Mouse (Mus musculus): Measurements from ENCODE around the gene Nr4a1. TPM values are rescaled to one million over a fixed set of nuclear protein-coding genes. Genes with fewer than 3 reads are reported as not detected.
A peak's percentile ranks its signal among the peaks of the same experiment; 100 is the strongest.

Nr4a1 gene
- polyA plus RNA-seq (2012; rRNA removed) = 51.4 TPM in 2 replicates

GRCm38 (mm10) chr15:101253886-101254795 lies at the start of gene Nr4a1:
Gene Nr4a1, plus strand, starts transcription at chr15:101254269.
- H3K4me3 ChIP-seq (ENCODE audit: control insufficient read depth, low read depth, low read length) = peak within 1 kb of the TSS; percentile 71
- TF ChIP-seq POLR2A (IDR thresholded peaks at IDR 0.05; ENCODE audit: control insufficient read depth, low read depth, low read length) = no peak
- no peak for TF ChIP-seq CTCF (IDR thresholded peaks at IDR 0.05; ENCODE audit: control insufficient read depth, insufficient read depth, insufficient replicate concordance, low read depth, low read length)
- H3K4me1 ChIP-seq (ENCODE audit: control insufficient read depth, insufficient read depth, low read length) = peaks cover 14% of the 10 kb centered on the region
- no peak within 1 kb of the TSS for H3K27ac ChIP-seq (ENCODE audit: control insufficient read depth, insufficient read depth, low read depth, low read length)
- no peaks in the 10 kb centered on the region for H3K36me3 ChIP-seq (ENCODE audit: control insufficient read depth, insufficient read depth, low read length)
- H3K27me3 ChIP-seq (ENCODE audit: control insufficient read depth, insufficient read depth, low read length) = no peaks in the 10 kb centered on the region

- H3K27ac ChIP-seq (ENCODE audit: control insufficient read depth, insufficient read depth, low read depth, low read length) = no peak overlapping the region
- H3K4me1 ChIP-seq (ENCODE audit: control insufficient read depth, insufficient read depth, low read length) = no peaks in the 10 kb centered on the region
- no peaks in the 10 kb centered on the region; the same call in 1 of the 2 replicates for H3K36me3 ChIP-seq (ENCODE audit: control insufficient read depth, insufficient read depth, low read length)
- no peak for TF ChIP-seq CTCF (IDR thresholded peaks at IDR 0.05; ENCODE audit: control insufficient read depth, insufficient read depth, insufficient replicate concordance, low read depth, low read length)
- no peak for TF ChIP-seq POLR2A (IDR thresholded peaks at IDR 0.05; ENCODE audit: control insufficient read depth, low read depth, low read length)
- no peak overlapping the region for H3K4me3 ChIP-seq (ENCODE audit: control insufficient read depth, low read depth, low read length)
- H3K27me3 ChIP-seq (ENCODE audit: control insufficient read depth, insufficient read depth, low read length) = no peaks in the 10 kb centered on the region
These were observed 49.3 kb upstream of the Nr4a1 start for GRCm38 (mm10) chr15:101204781-101205180.

- no peak overlapping the region for H3K4me3 ChIP-seq (ENCODE audit: control insufficient read depth, low read depth, low read length)
- peaks cover 3% of the 10 kb centered on the region for H3K36me3 ChIP-seq (ENCODE audit: control insufficient read depth, insufficient read depth, low read length)
- H3K4me1 ChIP-seq (ENCODE audit: control insufficient read depth, insufficient read depth, low read length) = no peaks in the 10 kb centered on the region
- TF ChIP-seq POLR2A (IDR thresholded peaks at IDR 0.05; ENCODE audit: control insufficient read depth, low read depth, low read length) (no peak), CTCF (IDR thresholded peaks at IDR 0.05; ENCODE audit: control insufficient read depth, insufficient read depth, insufficient replicate concordance, low read depth, low read length) (peak; percentile 32; the same call in 1 of the 2 replicates)
- no peaks in the 10 kb centered on the region for H3K27me3 ChIP-seq (ENCODE audit: control insufficient read depth, insufficient read depth, low read length)
- no peak overlapping the region for H3K27ac ChIP-seq (ENCODE audit: control insufficient read depth, insufficient read depth, low read depth, low read length)
These were observed 43.8 kb upstream of the Nr4a1 start for GRCm38 (mm10) chr15:101210228-101210627.

- H3K36me3 ChIP-seq (ENCODE audit: control insufficient read depth, insufficient read depth, low read length) = peaks cover 3% of the 10 kb centered on the region
- H3K27me3 ChIP-seq (ENCODE audit: control insufficient read depth, insufficient read depth, low read length) = no peaks in the 10 kb centered on the region
- peaks cover 2% of the 10 kb centered on the region for H3K4me1 ChIP-seq (ENCODE audit: control insufficient read depth, insufficient read depth, low read length)
- H3K27ac ChIP-seq (ENCODE audit: control insufficient read depth, insufficient read depth, low read depth, low read length) = no peak overlapping the region
- H3K4me3 ChIP-seq (ENCODE audit: control insufficient read depth, low read depth, low read length) = no peak overlapping the region
- TF ChIP-seq POLR2A (IDR thresholded peaks at IDR 0.05; ENCODE audit: control insufficient read depth, low read depth, low read length) (no peak), CTCF (IDR thresholded peaks at IDR 0.05; ENCODE audit: control insufficient read depth, insufficient read depth, insufficient replicate concordance, low read depth, low read length) (no peak)
These were observed 43.0 kb upstream of the Nr4a1 start for GRCm38 (mm10) chr15:101210998-101211613.

- H3K4me3 ChIP-seq (ENCODE audit: control insufficient read depth, low read depth, low read length) = no peak overlapping the region
- peaks cover 3% of the 10 kb centered on the region for H3K36me3 ChIP-seq (ENCODE audit: control insufficient read depth, insufficient read depth, low read length)
- H3K4me1 ChIP-seq (ENCODE audit: control insufficient read depth, insufficient read depth, low read length) = peaks cover 2% of the 10 kb centered on the region
- TF ChIP-seq CTCF (IDR thresholded peaks at IDR 0.05; ENCODE audit: control insufficient read depth, insufficient read depth, insufficient replicate concordance, low read depth, low read length) (no peak), POLR2A (IDR thresholded peaks at IDR 0.05; ENCODE audit: control insufficient read depth, low read depth, low read length) (no peak)
- no peaks in the 10 kb centered on the region for H3K27me3 ChIP-seq (ENCODE audit: control insufficient read depth, insufficient read depth, low read length)
- no peak overlapping the region for H3K27ac ChIP-seq (ENCODE audit: control insufficient read depth, insufficient read depth, low read depth, low read length)
These were observed 41.6 kb upstream of the Nr4a1 start for GRCm38 (mm10) chr15:101212435-101212834.

GRCm38 (mm10) chr15:101215136-101215535 lies 38.9 kb upstream of the Nr4a1 start:
- Histone ChIP-seq H3K4me3 (ENCODE audit: control insufficient read depth, low read depth, low read length) (no peak overlapping the region), H3K27me3 (ENCODE audit: control insufficient read depth, insufficient read depth, low read length) (no peaks in the 10 kb centered on the region), H3K27ac (ENCODE audit: control insufficient read depth, insufficient read depth, low read depth, low read length) (no peak overlapping the region), H3K36me3 (ENCODE audit: control insufficient read depth, insufficient read depth, low read length) (peaks cover 3% of the 10 kb centered on the region; the same call in 1 of the 2 replicates), H3K4me1 (ENCODE audit: control insufficient read depth, insufficient read depth, low read length) (peaks cover 2% of the 10 kb centered on the region)
- TF ChIP-seq CTCF (IDR thresholded peaks at IDR 0.05; ENCODE audit: control insufficient read depth, insufficient read depth, insufficient replicate concordance, low read depth, low read length) (no peak), POLR2A (IDR thresholded peaks at IDR 0.05; ENCODE audit: control insufficient read depth, low read depth, low read length) (no peak)

- H3K4me1 ChIP-seq (ENCODE audit: control insufficient read depth, insufficient read depth, low read length) = peaks cover 2% of the 10 kb centered on the region
- H3K27ac ChIP-seq (ENCODE audit: control insufficient read depth, insufficient read depth, low read depth, low read length) = peak overlapping the region; percentile 60
- H3K27me3 ChIP-seq (ENCODE audit: control insufficient read depth, insufficient read depth, low read length) = no peaks in the 10 kb centered on the region
- 0 out of 2 replicates have a peak, but pooled peaks cover 3% of the 10 kb centered on the region for H3K36me3 ChIP-seq (ENCODE audit: control insufficient read depth, insufficient read depth, low read length)
- H3K4me3 ChIP-seq (ENCODE audit: control insufficient read depth, low read depth, low read length) = no peak overlapping the region
- TF ChIP-seq CTCF (IDR thresholded peaks at IDR 0.05; ENCODE audit: control insufficient read depth, insufficient read depth, insufficient replicate concordance, low read depth, low read length) (no peak), POLR2A (IDR thresholded peaks at IDR 0.05; ENCODE audit: control insufficient read depth, low read depth, low read length) (no peak; the same call in 1 of the 2 replicates)
These were observed 38.0 kb upstream of the Nr4a1 start for GRCm38 (mm10) chr15:101216036-101216435.

Data from testis, adult 2 months (tissue).